Mouse (Mus musculus): ENCODE data around the gene Scyl3. TPM values are rescaled to one million over a fixed set of nuclear protein-coding genes. Genes with fewer than 3 reads are reported as not detected.

Gene Scyl3
- polyA plus RNA-seq, 1 experiment from 2014 or later = 19.1 TPM

DNA sequence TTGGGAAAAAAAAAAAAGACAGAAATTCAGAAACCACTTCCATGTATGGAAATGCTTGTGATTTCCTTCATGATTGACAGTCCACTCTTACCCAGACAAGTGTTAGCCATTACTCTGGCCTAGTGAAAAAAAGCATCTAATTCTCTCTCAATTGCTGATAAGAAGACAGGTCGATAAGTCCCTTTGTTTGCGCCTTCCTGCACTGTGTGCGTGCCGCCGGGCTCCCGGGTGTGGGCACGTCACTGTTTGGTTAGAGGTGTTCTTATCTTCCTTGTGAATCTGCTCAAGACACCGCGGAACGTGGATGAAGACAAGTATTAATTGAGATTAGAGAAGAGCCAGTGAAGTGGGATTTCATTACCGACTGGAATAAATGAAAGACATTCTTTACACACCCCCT, 20.5 kb upstream of the Scyl3 start:
- Histone ChIP-seq H3K4me2 (replicated peaks) (no peak overlapping the region), H3K4me3 (replicated peaks; ENCODE audit: low read length) (no peak overlapping the region), H3K27me3 (ENCODE audit: control insufficient read depth, insufficient read depth, low read length) (no peaks in the 10 kb centered on the region), H3K36me3 (replicated peaks; ENCODE audit: control insufficient read depth, insufficient read depth) (peaks cover 16% of the 10 kb centered on the region), H3K4me1 (replicated peaks; ENCODE audit: control insufficient read depth, insufficient read depth, low read length) (no peaks in the 10 kb centered on the region), H3K27ac (no peak overlapping the region), H3K9me3 (ENCODE audit: control insufficient read depth, low read length) (no peaks in the 10 kb centered on the region), H3K9ac (no peak overlapping the region)
- ATAC-seq (ENCODE audit: low FRiP score) (no peak), DNase-seq (ENCODE audit: low spot score) (no peak)
- WGBS = 72% methylated on average over 11 of the region's 11 CpGs

DNA sequence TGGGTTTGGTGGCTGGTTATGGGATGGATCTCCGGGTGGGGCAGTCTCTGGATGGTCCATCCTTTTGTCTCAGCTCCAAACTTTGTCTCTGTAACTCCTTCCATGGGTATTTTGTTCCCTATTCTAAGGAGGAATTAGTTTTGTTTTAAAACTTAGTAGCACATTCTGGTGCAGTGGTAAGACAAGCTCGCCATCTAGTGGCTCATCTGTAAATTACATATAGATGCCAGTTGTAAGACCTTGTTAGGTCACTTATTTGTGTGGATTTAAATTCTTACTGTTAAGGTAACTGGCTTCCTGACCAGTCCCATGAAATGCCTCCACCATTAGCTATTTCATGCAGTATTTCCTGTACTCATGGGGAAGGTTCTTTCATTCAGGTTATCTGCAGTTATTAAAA, 18.6 kb upstream of the Scyl3 start:
- no peak overlapping the region for H3K27ac ChIP-seq
- H3K27me3 ChIP-seq (ENCODE audit: control insufficient read depth, insufficient read depth, low read length) = no peaks in the 10 kb centered on the region
- H3K9ac ChIP-seq = no peak overlapping the region
- H3K36me3 ChIP-seq (replicated peaks; ENCODE audit: control insufficient read depth, insufficient read depth) = peaks cover 18% of the 10 kb centered on the region
- WGBS = 11% methylated on average over 2 of the region's 2 CpGs
- no peaks in the 10 kb centered on the region for H3K9me3 ChIP-seq (ENCODE audit: control insufficient read depth, low read length)
- DNase-seq (ENCODE audit: low spot score) = peak; percentile 82
- ATAC-seq (ENCODE audit: low FRiP score) = peak; percentile 75; the same call in 1 of the 2 replicates
- no peaks in the 10 kb centered on the region for H3K4me1 ChIP-seq (replicated peaks; ENCODE audit: control insufficient read depth, insufficient read depth, low read length)
- H3K4me3 ChIP-seq (replicated peaks; ENCODE audit: low read length) = no peak overlapping the region
- H3K4me2 ChIP-seq (replicated peaks) = no peak overlapping the region

DNA sequence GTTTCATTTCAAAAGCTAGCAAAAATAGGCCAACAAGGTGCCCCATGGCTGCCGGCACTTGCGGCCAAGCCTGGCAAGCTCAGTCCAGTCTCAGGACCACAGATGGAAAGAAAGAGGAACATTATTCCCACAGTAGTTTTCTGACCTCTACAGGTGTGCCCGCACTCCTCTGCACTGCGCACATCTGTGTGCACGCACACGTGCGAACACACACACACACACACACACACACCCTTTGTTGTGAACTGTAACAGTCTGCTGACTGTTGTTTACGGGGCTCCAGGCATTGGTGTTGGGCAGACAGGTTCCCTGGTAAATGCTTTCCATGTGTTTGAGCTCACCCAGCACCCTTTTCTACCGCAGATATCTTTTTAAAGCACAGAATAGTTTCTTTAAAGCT, 18.1 kb upstream of the Scyl3 start:
- no peaks in the 10 kb centered on the region for H3K4me1 ChIP-seq (replicated peaks; ENCODE audit: control insufficient read depth, insufficient read depth, low read length)
- no peak overlapping the region for H3K4me3 ChIP-seq (replicated peaks; ENCODE audit: low read length)
- peaks cover 17% of the 10 kb centered on the region for H3K36me3 ChIP-seq (replicated peaks; ENCODE audit: control insufficient read depth, insufficient read depth)
- WGBS = 96% methylated on average over 9 of the region's 9 CpGs
- no peak for DNase-seq (ENCODE audit: low spot score)
- H3K4me2 ChIP-seq (replicated peaks) = no peak overlapping the region
- no peaks in the 10 kb centered on the region for H3K27me3 ChIP-seq (ENCODE audit: control insufficient read depth, insufficient read depth, low read length)
- H3K27ac ChIP-seq = no peak overlapping the region
- no peak overlapping the region for H3K9ac ChIP-seq
- H3K9me3 ChIP-seq (ENCODE audit: control insufficient read depth, low read length) = no peaks in the 10 kb centered on the region
- peak; percentile 35; the same call in 1 of the 2 replicates for ATAC-seq (ENCODE audit: low FRiP score)

DNA sequence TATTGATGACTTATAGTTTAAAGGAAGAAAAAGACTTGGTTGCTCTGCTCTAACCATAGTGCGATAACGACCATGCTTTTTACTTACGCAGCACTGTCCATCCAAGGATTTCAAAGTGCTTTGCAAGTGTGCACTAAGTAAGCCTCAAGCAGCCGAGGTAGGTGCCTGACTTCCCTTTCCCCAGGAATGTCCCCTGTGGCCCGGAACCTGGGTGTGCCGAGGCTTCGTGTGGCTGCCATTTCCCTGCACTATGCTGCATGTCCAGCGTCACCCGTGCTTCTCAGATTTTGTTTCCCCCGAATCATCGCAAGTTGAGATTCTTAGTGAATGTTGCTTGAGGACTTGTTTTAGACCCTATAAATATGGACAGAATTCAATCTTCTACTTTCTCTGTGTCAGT, 16.9 kb upstream of the Scyl3 start:
- no peak for ATAC-seq (ENCODE audit: low FRiP score)
- no peak overlapping the region for H3K4me2 ChIP-seq (replicated peaks)
- no peak for DNase-seq (ENCODE audit: low spot score)
- H3K4me3 ChIP-seq (replicated peaks; ENCODE audit: low read length) = no peak overlapping the region
- WGBS = 95% methylated on average over 11 of the region's 11 CpGs
- H3K27me3 ChIP-seq (ENCODE audit: control insufficient read depth, insufficient read depth, low read length) = no peaks in the 10 kb centered on the region
- peaks cover 26% of the 10 kb centered on the region for H3K36me3 ChIP-seq (replicated peaks; ENCODE audit: control insufficient read depth, insufficient read depth)
- H3K9me3 ChIP-seq (ENCODE audit: control insufficient read depth, low read length) = no peaks in the 10 kb centered on the region
- H3K9ac ChIP-seq = no peak overlapping the region
- H3K4me1 ChIP-seq (replicated peaks; ENCODE audit: control insufficient read depth, insufficient read depth, low read length) = no peaks in the 10 kb centered on the region
- H3K27ac ChIP-seq = no peak overlapping the region

DNA sequence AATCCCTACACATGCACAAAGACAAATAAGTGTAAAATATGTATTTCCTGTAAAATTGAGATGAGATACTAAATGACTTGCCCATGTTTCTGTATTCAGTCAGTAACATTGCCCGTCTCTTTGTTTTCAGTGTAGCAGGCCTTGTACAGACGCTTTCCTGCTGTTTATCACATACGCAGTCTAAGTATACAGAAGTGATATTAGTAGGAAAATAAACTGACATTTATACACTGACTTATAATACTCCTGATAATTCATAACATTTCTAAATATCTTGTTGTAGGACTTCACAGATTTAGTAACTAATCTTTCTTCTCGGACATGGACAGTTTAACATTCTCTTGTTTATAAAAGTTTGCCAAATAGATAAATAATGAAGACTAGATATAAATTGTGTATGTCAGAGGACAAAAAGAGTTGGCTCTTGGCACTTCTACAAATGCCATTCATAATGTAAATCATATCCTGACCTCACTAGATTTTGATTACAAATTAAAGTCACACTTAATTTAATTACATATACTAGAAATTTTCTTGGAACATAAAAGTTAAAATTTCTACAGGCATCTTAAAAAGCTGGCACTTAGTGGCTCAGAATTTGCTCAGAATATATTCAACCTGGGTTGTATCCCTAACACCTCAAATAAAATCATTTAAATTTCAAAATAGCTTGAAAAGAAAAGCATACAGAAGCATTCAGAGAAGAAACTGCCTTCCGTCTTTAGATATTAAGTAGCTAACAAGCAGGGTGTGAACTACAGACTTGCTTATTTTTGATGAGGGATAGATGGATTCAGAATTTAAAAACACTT, 11.3 kb upstream of the Scyl3 start:
- no peak for DNase-seq (ENCODE audit: low spot score)
- no peak overlapping the region for H3K9ac ChIP-seq
- no peaks in the 10 kb centered on the region for H3K4me1 ChIP-seq (replicated peaks; ENCODE audit: control insufficient read depth, insufficient read depth, low read length)
- WGBS = 96% methylated on average over 5 of the region's 5 CpGs
- H3K27ac ChIP-seq = no peak overlapping the region
- no peaks in the 10 kb centered on the region for H3K9me3 ChIP-seq (ENCODE audit: control insufficient read depth, low read length)
- H3K36me3 ChIP-seq (replicated peaks; ENCODE audit: control insufficient read depth, insufficient read depth) = peaks cover 35% of the 10 kb centered on the region
- no peak overlapping the region for H3K4me3 ChIP-seq (replicated peaks; ENCODE audit: low read length)
- H3K4me2 ChIP-seq (replicated peaks) = no peak overlapping the region
- no peaks in the 10 kb centered on the region for H3K27me3 ChIP-seq (ENCODE audit: control insufficient read depth, insufficient read depth, low read length)
- no peak for ATAC-seq (ENCODE audit: low FRiP score)

DNA sequence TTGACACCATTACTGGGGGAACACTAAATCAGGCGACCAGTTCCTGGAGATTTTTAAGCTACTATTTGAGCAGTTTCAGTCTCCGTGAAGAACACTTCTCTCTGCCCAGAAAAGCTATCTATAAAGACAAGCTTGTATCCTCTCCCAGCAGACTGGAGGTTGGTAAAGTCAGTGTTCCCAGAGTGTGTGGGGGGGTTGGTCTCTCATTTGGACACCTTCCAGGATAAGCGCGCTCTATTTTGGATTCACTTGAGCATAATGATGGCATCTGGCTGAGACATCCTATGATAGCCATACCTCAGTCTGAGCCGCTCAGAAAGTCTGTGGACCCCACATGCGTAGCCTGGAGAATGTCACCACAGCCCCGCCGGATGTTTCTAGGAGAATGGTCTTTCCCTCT, 4.8 kb upstream of the Scyl3 start:
- H3K4me2 ChIP-seq (replicated peaks) = no peak overlapping the region
- H3K4me1 ChIP-seq (replicated peaks; ENCODE audit: control insufficient read depth, insufficient read depth, low read length) = peaks cover 5% of the 10 kb centered on the region; the same call in 1 of the 2 replicates
- ATAC-seq (ENCODE audit: low FRiP score) (no peak; the same call in 1 of the 2 replicates), DNase-seq (ENCODE audit: low spot score) (no peak)
- no peaks in the 10 kb centered on the region for H3K36me3 ChIP-seq (replicated peaks; ENCODE audit: control insufficient read depth, insufficient read depth)
- no peak overlapping the region for H3K9ac ChIP-seq
- 90% methylated on average over 8 of the region's 8 CpGs for WGBS
- no peak overlapping the region for H3K4me3 ChIP-seq (replicated peaks; ENCODE audit: low read length)
- H3K9me3 ChIP-seq (ENCODE audit: control insufficient read depth, low read length) = no peaks in the 10 kb centered on the region
- H3K27me3 ChIP-seq (ENCODE audit: control insufficient read depth, insufficient read depth, low read length) = no peaks in the 10 kb centered on the region
- H3K27ac ChIP-seq = no peak overlapping the region

DNA sequence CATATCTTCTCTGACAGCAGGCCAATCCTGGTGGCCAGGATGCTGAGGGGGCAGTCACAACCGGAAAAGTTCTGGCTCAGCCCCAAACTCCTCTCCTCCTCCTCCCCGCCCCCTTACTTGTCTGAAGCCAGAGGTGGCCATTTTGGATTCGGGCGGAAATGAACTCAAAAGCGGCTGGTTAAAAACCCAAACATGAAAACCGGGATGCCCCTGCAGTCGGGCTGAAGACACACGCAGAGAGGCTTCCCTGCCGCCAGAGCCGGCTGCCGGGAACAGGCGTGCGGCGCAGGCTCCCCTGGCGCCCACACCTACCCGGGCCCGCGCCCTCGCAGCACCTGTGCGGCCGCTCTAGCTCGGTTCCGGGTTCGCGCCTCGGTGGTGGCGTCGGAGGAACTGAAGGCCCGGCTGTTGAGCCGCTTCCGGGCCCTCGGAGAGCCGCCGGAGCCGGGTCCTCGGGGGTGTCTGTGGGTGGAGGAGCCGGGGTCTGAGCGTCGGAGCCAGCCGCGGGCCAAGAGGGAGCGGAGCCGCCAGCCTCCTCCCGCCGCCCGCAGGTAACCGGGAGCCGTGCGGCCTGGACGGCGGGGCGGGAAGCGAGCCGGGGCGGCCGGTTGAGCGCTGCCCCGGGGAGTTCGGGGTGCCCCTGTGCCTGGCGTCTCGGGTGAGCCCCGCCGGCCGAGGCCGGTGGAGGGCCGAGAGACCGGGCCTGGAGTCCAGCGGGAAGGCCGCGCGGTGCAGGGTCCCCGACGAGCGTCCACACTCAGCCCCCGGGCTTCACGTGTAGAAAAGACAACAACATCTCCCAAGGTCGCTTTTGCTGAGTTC, 947 bp downstream of the Scyl3 start:
- WGBS = under 1% methylated on average over 77 of the region's 77 CpGs
- no peaks in the 10 kb centered on the region for H3K9me3 ChIP-seq (ENCODE audit: control insufficient read depth, low read length)
- peak overlapping the region; percentile 95 for H3K9ac ChIP-seq

DNA sequence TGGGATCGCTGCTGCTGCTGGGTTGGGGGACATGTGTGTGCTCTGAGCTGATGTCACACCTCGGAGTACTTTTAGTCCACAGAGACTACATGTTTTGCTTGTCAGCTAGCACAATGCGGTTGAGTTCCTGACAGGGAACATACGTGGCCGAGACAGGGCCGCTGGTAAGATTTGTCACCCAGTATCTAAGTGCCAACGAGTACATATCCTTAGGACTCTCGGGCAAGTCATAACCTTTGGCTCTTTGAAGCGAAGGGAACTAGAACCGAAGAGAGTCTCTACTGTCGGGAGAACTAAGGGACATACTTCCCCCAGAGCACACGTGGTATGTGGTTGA, 1.5 kb downstream of the Scyl3 start:
- no peak overlapping the region for H3K27ac ChIP-seq
- 10% methylated on average over 12 of the region's 12 CpGs for WGBS

More for the DNA sequence above, 947 bp downstream of the Scyl3 start:
- ATAC-seq (ENCODE audit: low FRiP score) (peak; percentile 96), DNase-seq (ENCODE audit: low spot score) (peak; percentile 95)
- H3K4me3 ChIP-seq (replicated peaks; ENCODE audit: low read length) = peak overlapping the region; percentile 99
- peak overlapping the region; percentile 90 for H3K27ac ChIP-seq
- H3K36me3 ChIP-seq (replicated peaks; ENCODE audit: control insufficient read depth, insufficient read depth) = peaks cover 15% of the 10 kb centered on the region
- peaks cover 15% of the 10 kb centered on the region; the same call in 1 of the 2 replicates for H3K4me1 ChIP-seq (replicated peaks; ENCODE audit: control insufficient read depth, insufficient read depth, low read length)
- no peaks in the 10 kb centered on the region for H3K27me3 ChIP-seq (ENCODE audit: control insufficient read depth, insufficient read depth, low read length)
- H3K4me2 ChIP-seq (replicated peaks) = peak overlapping the region; percentile 84

DNA sequence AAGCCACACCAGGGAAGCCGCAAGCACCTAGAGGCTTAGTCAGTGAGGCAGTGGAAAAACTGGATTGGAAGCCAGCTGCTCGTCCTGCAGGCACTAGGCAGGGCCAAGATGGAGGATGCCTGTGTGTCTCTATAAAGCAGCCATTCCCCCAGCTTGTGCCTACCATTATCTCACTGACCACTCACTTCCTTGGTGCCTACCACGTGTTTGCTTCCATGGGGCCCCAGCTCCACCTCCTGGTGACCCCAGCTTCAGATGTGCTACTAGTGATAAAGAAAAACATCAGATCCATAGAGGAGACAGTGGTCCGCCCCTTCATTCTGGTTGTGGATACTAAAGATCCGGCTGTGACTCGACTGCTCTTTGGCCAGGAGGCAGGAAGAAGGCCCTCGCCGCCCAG, 2.9 kb downstream of the Scyl3 start:
- no peak for DNase-seq (ENCODE audit: low spot score)
- 84% methylated on average over 8 of the region's 8 CpGs for WGBS
- Histone ChIP-seq H3K4me3 (replicated peaks; ENCODE audit: low read length) (no peak overlapping the region), H3K36me3 (replicated peaks; ENCODE audit: control insufficient read depth, insufficient read depth) (peaks cover 34% of the 10 kb centered on the region), H3K9ac (peak overlapping the region; percentile 8; the same call in 1 of the 2 replicates), H3K27ac (no peak overlapping the region), H3K27me3 (ENCODE audit: control insufficient read depth, insufficient read depth, low read length) (no peaks in the 10 kb centered on the region), H3K4me1 (replicated peaks; ENCODE audit: control insufficient read depth, insufficient read depth, low read length) (peaks cover 15% of the 10 kb centered on the region; the same call in 1 of the 2 replicates), H3K9me3 (ENCODE audit: control insufficient read depth, low read length) (no peaks in the 10 kb centered on the region), H3K4me2 (replicated peaks) (no peak overlapping the region)
- ATAC-seq (ENCODE audit: low FRiP score) = no peak

More for the DNA sequence above, 1.5 kb downstream of the Scyl3 start:
- no peak for DNase-seq (ENCODE audit: low spot score)
- Histone ChIP-seq H3K9me3 (ENCODE audit: control insufficient read depth, low read length) (no peaks in the 10 kb centered on the region), H3K4me2 (replicated peaks) (peak overlapping the region; percentile 84), H3K36me3 (replicated peaks; ENCODE audit: control insufficient read depth, insufficient read depth) (peaks cover 20% of the 10 kb centered on the region), H3K4me3 (replicated peaks; ENCODE audit: low read length) (peak overlapping the region; percentile 99), H3K27me3 (ENCODE audit: control insufficient read depth, insufficient read depth, low read length) (no peaks in the 10 kb centered on the region), H3K4me1 (replicated peaks; ENCODE audit: control insufficient read depth, insufficient read depth, low read length) (peaks cover 15% of the 10 kb centered on the region; the same call in 1 of the 2 replicates), H3K9ac (peak overlapping the region; percentile 95)
- no peak; the same call in 1 of the 2 replicates for ATAC-seq (ENCODE audit: low FRiP score)

Data from hindbrain, embryonic 14.5 days (tissue).